Mouse (Mus musculus) cerebellum, adult 2 months (tissue): ENCODE results near the gene Rasgef1b. TPM values are rescaled to one million over a fixed set of nuclear protein-coding genes. Genes with fewer than 3 reads are reported as not detected.

Experiments
- DNase-seq, 2 experiments: peaks; one replicate each; pipeline ENCODE4 v3.0.0; 2021
- H3K27ac ChIP-seq: fragments of 200-500 bp; 2 replicates; pipeline ENCODE4 v1.5.1; 2012; ENCODE audit warnings: low read length, control low read depth, inconsistent platforms; ENCODE audit not compliant: insufficient read depth
- H3K27me3 ChIP-seq: fragments of 200-500 bp; 2 replicates; pipeline ENCODE4 v1.6.1; 2012; ENCODE audit warnings: inconsistent platforms, mild to moderate bottlenecking, low read length, moderate library complexity; ENCODE audit not compliant: control insufficient read depth, insufficient read depth
- H3K4me1 ChIP-seq: fragments of 200-500 bp; 2 replicates; pipeline ENCODE4 v1.6.1; 2011; ENCODE audit warnings: low read length; ENCODE audit not compliant: control insufficient read depth, insufficient read depth
- H3K4me3 ChIP-seq: fragments of 200-500 bp; replicated peaks from 2 replicates; pipeline ENCODE3; 2011; ENCODE audit warnings: mild to moderate bottlenecking, low read depth, low read length, control low read depth; ENCODE audit not compliant: insufficient read depth
- CTCF ChIP-seq: fragments of 200-500 bp; IDR thresholded peaks from 2 replicates; pipeline ENCODE4 v1.5.1; 2011; ENCODE audit warnings: low read depth, mild to moderate bottlenecking, control low read depth, low read length, moderate library complexity, borderline replicate concordance; ENCODE audit not compliant: insufficient read depth
- POLR2A ChIP-seq: fragments of 200-500 bp; IDR thresholded peaks from 2 replicates; pipeline ENCODE4 v1.6.1; 2011; ENCODE audit warnings: low read length, control low read depth, borderline replicate concordance; ENCODE audit not compliant: insufficient read depth
- whole genome bisulfite sequencing: fragments of 180-500 bp; shearing (Covaris S2); methylation state at CpG from one replicate; pipeline ENCODE4 v1.1.7; 2018; 5-methylcytosine and 5-hydroxymethylcytosine counted together
- polyA plus RNA-seq: library from polyadenylated mRNA; depleted of rRNA; stranded (reverse); fragments of >200 nt; gene quantifications from 2 replicates; pipeline ENCODE4 v1.2.3, GENCODE M21; 2012

Rasgef1b gene
- polyA plus RNA-seq, 1 experiment: 19.6 TPM

GRCm38 (mm10) chr5:99597701-99598100 is 131.2 kb downstream of the Rasgef1b start:
- 10% methylated on average over 7 of the region's 7 CpGs for WGBS
- H3K27me3 ChIP-seq: no peaks in the 10 kb centered on the region; the same call in 1 of the 2 replicates
- TF ChIP-seq CTCF (no peak; the same call in 1 of the 2 replicates), POLR2A (no peak)
- peaks cover 3% of the 10 kb centered on the region; the same call in 1 of the 2 replicates for H3K4me1 ChIP-seq
- peak; percentile 61 to 69 for DNase-seq
- no peak overlapping the region for H3K4me3 ChIP-seq
- no peak overlapping the region for H3K27ac ChIP-seq

- TF ChIP-seq POLR2A (no peak), CTCF (no peak)
- H3K27ac ChIP-seq: no peak overlapping the region
- H3K27me3 ChIP-seq: no peaks in the 10 kb centered on the region; the same call in 1 of the 2 replicates
- no peak for DNase-seq
- peaks cover 1% of the 10 kb centered on the region; the same call in 1 of the 2 replicates for H3K4me1 ChIP-seq
- 93% methylated on average over 6 of the region's 6 CpGs for WGBS
- no peak overlapping the region for H3K4me3 ChIP-seq
Measured at GRCm38 (mm10) chr5:99591348-99591747, 137.5 kb downstream of the Rasgef1b start.

DNA sequence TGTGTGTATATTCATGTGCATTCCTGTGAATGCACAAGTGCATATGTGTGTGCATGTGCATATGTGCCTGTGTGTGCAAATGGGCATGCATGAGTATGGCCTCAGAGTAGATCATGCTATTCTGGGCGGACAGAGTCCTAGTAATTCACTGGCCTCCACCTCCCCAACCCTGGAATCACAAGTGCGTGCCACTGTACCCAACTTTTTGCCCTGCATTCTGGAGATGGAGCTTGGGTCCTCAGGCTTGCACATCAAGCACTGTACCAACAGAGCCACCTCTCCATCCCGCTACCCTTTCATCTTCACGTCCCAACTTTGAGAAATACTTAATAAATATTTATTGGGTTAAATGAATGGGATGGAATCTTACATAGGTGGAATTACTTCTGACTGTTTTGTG is 138.3 kb downstream of the Rasgef1b start:
- 94% methylated on average over 4 of the region's 4 CpGs for WGBS
- Histone ChIP-seq H3K4me1 (peaks cover 6% of the 10 kb centered on the region; the same call in 1 of the 2 replicates), H3K27ac (no peak overlapping the region), H3K4me3 (no peak overlapping the region), H3K27me3 (no peaks in the 10 kb centered on the region; the same call in 1 of the 2 replicates)
- TF ChIP-seq CTCF (no peak), POLR2A (no peak)
- DNase-seq: no peak

DNA sequence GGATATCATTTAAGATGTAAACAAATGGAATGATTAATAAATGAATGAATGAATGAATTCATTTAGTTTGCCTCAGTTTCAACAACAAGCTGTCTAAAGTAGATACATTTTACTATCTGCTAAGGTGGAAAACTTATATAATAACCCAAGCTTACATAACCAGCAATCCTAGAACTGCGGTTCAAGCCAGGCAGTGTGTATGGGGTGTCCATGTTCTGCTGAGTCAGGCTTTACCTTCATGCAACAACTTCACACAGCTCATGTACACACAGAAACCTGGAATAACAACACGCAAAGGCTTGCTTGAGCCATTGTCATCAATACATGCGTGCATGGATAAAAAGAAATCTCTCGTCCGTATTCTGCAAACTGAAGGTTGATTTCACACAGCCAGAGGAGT is 140.9 kb downstream of the Rasgef1b start:
- TF ChIP-seq POLR2A: no peak
- no peak overlapping the region for H3K27ac ChIP-seq
- H3K4me3 ChIP-seq: no peak overlapping the region
- H3K27me3 ChIP-seq: no peaks in the 10 kb centered on the region; the same call in 1 of the 2 replicates
- no peak for DNase-seq
- H3K4me1 ChIP-seq: peaks cover 6% of the 10 kb centered on the region; the same call in 1 of the 2 replicates
- 98% methylated on average over 5 of the region's 5 CpGs for WGBS

DNA sequence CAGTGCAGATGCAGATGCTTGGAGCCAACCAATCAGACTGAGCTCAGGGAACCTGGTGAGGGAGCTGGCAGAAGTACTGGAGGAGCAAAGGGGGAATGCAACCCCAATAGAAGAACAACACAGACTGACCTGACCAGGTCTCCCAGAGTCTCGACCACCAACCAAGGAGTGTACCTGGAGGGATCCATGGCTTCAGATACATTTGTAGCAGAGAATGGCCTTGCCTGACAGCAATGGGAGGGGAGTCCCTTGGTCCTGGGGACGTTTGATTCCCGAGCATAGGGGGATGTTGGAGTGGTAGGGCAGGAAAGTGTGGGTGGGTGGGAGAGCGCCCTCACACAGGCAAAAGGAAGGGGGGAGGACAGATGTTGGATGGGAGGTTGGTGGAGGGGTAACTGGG is 141.3 kb downstream of the Rasgef1b start:
- DNase-seq: no peak
- 92% methylated on average over 4 of the region's 4 CpGs for WGBS
- Histone ChIP-seq H3K4me1 (peaks cover 6% of the 10 kb centered on the region; the same call in 1 of the 2 replicates), H3K27me3 (no peaks in the 10 kb centered on the region), H3K4me3 (no peak overlapping the region), H3K27ac (no peak overlapping the region)
- TF ChIP-seq CTCF (no peak), POLR2A (no peak)

GRCm38 (mm10) chr5:99586287-99586686 is 142.6 kb downstream of the Rasgef1b start:
- peaks cover 6% of the 10 kb centered on the region; the same call in 1 of the 2 replicates for H3K4me1 ChIP-seq
- no peak for TF ChIP-seq CTCF
- TF ChIP-seq POLR2A: no peak
- H3K27ac ChIP-seq: no peak overlapping the region
- no peak overlapping the region for H3K4me3 ChIP-seq
- peak in 1 of 2 experiments; percentile 18 for DNase-seq
- 10% methylated on average over 6 of the region's 6 CpGs for WGBS
- no peaks in the 10 kb centered on the region for H3K27me3 ChIP-seq

- Histone ChIP-seq H3K4me3 (no peak overlapping the region), H3K4me1 (peaks cover 6% of the 10 kb centered on the region; the same call in 1 of the 2 replicates), H3K27ac (no peak overlapping the region), H3K27me3 (no peaks in the 10 kb centered on the region)
- peak; percentile 47 to 56 for DNase-seq
- 9% methylated on average over 5 of the region's 5 CpGs for WGBS
- TF ChIP-seq CTCF (no peak), POLR2A (no peak)
Measured at GRCm38 (mm10) chr5:99585166-99585898, 143.5 kb downstream of the Rasgef1b start.

- no peaks in the 10 kb centered on the region for H3K27me3 ChIP-seq
- DNase-seq: no peak
- H3K4me1 ChIP-seq: peaks cover 6% of the 10 kb centered on the region; the same call in 1 of the 2 replicates
- H3K4me3 ChIP-seq: no peak overlapping the region
- TF ChIP-seq CTCF: no peak
- no peak for TF ChIP-seq POLR2A
- H3K27ac ChIP-seq: no peak overlapping the region
- 93% methylated on average over 9 of the region's 9 CpGs for WGBS
Measured at GRCm38 (mm10) chr5:99584266-99584665, 144.6 kb downstream of the Rasgef1b start.
